Mouse (Mus musculus) activated CD4-positive, CD25-positive, alpha-beta regulatory T cell (primary cell): Measurements from ENCODE around the gene Rbfox1. TPM values are rescaled to one million over a fixed set of nuclear protein-coding genes. Genes with fewer than 3 reads are reported as not detected.

ENCODE experiments used
- polyA plus RNA-seq, 2 experiments: library from polyadenylated mRNA; unstranded; fragments of 100-300 nt; shearing (Covaris generic); gene quantifications; one replicate each; pipeline ENCODE4 v1.2.1; 2017

The Rbfox1 gene
- under 1 TPM in 1 of 2 experiments, not detected in 1; 0.09 TPM for polyA plus RNA-seq

DNA sequence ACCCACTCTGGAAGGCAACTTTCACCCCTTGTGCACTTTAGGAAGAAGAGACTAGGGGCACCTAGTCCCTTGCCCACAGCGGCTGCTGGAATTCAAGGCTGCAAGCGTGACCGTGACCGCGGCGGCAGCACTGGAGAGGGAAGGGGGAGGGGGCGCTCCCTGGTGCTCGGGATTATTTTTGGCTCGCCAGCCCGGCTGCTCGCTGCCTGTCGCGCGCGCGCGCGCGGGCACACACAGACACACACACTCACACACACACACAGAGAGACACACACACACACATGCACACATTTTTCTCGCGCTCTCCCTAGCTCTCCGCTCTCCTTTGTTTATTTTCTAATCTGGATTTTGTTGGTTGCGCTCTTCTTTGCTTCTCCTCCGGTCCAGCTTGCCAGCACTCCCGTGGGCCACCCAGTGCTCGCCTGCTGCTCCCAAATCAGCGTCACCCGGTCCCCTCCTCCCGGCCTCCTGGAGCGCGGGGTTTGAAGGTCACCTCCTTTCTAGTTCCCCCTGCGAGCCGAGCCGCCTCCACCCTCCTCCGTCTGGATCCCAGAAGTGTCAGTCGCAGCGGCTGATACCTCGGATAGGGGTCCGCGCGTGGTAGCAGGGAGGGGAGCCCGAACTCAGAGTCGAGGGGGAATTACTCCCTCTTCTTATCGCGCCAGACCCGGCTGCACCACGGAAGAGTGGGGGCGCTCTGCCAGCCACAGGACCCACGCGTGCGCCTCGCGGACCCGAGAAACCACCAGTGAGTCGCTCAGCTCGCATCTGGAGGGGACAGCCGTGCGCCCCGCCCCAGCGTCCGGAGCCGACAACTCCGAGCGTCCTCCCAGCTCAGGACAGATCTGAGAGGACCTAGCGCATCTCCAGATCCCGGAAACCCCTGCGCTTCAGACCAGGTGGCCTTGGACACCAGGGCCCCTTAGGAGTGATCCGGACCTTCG lies at the start of gene Rbfox1:
Gene Rbfox1 (plus strand): TSS at position 610 of the 944 bp plus-strand sequence.

